Mouse (Mus musculus) forebrain, embryonic 16.5 days (tissue): Measurements from ENCODE around the gene Csdc2. TPM values are rescaled to one million over a fixed set of nuclear protein-coding genes. Genes with fewer than 3 reads are reported as not detected.

Experiments used
- ATAC-seq: fragments of 200-750 bp; cut with Nextera tagmentation; 2 replicates; pipeline ENCODE4 v1.8.0; 2017; ENCODE audit warnings: mild to moderate bottlenecking, moderate library complexity
- H3K27ac ChIP-seq: fragments of 300-500 bp; sonication (generic); 2 replicates; pipeline ENCODE4 v1.5.1; 2014; ENCODE audit warnings: low read length, control low read depth
- H3K27me3 ChIP-seq: fragments of 300-500 bp; sonication (generic); replicated peaks from 2 replicates; pipeline ENCODE4 v1.6.1; 2014; ENCODE audit warnings: low read length; ENCODE audit not compliant: control insufficient read depth, insufficient read depth
- H3K36me3 ChIP-seq: fragments of 300-500 bp; sonication (generic); 2 replicates; pipeline ENCODE4 v1.6.1; 2014; ENCODE audit not compliant: control insufficient read depth, insufficient read depth
- H3K4me1 ChIP-seq: fragments of 300-500 bp; sonication (generic); replicated peaks from 2 replicates; pipeline ENCODE4 v1.6.1; 2014; ENCODE audit warnings: low read length; ENCODE audit not compliant: control insufficient read depth, insufficient read depth
- H3K4me2 ChIP-seq: fragments of 300-500 bp; sonication (generic); 2 replicates; pipeline ENCODE4 v1.6.1; 2014; ENCODE audit warnings: mild to moderate bottlenecking, low read length, control low read depth
- H3K4me3 ChIP-seq: fragments of 300-500 bp; sonication (generic); replicated peaks from 2 replicates; pipeline ENCODE4 v1.5.1; 2014; ENCODE audit warnings: mild to moderate bottlenecking, low read length, control low read depth
- H3K9ac ChIP-seq: fragments of 300-500 bp; sonication (generic); replicated peaks from 2 replicates; pipeline ENCODE4 v1.6.1; 2014; ENCODE audit warnings: low read depth, low read length, control low read depth
- H3K9me3 ChIP-seq: fragments of 300-500 bp; sonication (generic); 2 replicates; pipeline ENCODE4 v1.6.1; 2016; ENCODE audit warnings: low read length; ENCODE audit not compliant: control insufficient read depth
- WGBS: fragments of 180-500 bp; shearing (Covaris S2); extraction: QIAGEN DNeasy Blood & Tissue Kit; methylation state at CpG from one replicate; pipeline ENCODE4 v1.1.7; 2014; 5-methylcytosine and 5-hydroxymethylcytosine counted together
- polyA plus RNA-seq: library from polyadenylated mRNA; unstranded; fragments of >200 nt; fragmentation: Nextera tagmentation; extraction: Ambion mirVana; gene quantifications from 2 replicates; pipeline ENCODE4 v1.2.1, GENCODE M21; 2015

Csdc2 gene
- polyA plus RNA-seq: 133 and 182 TPM in 2 replicates

DNA sequence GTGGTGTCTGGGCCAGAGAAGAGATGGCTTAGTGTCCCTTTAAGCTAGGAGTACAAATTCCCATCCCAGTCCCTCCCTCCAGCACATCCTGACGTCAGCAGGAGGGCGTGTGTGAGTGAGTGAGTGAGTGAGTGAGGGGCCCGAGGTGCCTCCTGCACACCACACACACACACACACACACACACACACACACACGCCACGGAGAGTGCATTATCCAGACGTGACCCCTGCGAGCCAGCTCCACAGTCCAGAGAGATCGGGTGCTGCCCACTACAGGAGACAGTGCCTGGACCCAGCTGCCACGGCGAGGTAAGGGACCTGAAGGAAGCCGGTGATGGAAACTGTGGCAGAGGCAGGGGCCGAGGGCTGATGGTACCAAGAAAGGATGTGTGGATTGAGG lies at the start of gene Csdc2:
TSS of gene Csdc2 (plus strand) at position 81 of the 400 bp plus-strand sequence.
- Histone ChIP-seq H3K27me3 (no peaks in the 10 kb centered on the region), H3K4me3 (peak within 1 kb of the TSS; percentile 74), H3K27ac (peak within 1 kb of the TSS; percentile 80), H3K4me1 (peaks cover 28% of the 10 kb centered on the region), H3K36me3 (no peaks in the 10 kb centered on the region), H3K9ac (peak within 1 kb of the TSS; percentile 82), H3K4me2 (peak within 1 kb of the TSS; percentile 60), H3K9me3 (no peaks in the 10 kb centered on the region)
- ATAC-seq: peak; percentile 80
- WGBS: 2% methylated on average over 12 of the region's 12 CpGs

DNA sequence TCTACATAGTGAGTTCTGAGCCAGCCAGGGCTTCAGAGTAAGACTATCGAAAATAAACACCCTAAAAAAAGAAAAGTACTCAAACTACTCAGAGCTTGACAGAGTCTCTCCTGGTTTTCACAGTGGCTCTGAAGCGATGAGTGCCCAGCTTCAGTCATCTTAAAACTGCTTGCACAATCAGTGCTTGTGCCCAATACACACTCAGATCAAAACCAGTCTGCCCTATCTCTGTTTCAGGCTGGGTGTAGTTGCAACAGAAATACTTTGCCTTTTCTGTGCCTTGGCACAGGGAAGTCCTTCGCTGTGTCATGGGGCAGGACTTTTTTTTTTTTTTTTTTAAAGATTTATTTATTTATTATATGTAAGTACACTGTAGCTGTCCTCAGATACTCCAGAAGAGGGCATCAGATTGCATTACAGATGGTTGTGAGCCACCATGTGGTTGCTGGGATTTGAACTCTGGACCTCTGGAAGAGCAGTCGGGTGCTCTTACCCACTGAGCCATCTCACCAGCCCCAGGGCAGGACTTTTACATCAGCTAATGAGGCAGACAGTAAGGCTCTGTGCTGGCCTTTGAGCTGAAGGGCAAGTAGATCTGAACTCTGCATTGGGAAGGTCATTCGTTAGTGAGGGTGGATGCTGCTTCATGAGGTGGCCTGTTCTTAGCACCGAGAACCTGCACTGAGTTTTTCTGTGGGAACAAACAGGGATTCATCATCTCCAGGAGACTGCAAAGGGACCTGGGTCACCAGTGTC lies 49.6 kb upstream of the Csdc2 start:
- H3K9ac ChIP-seq: no peak overlapping the region
- H3K4me1 ChIP-seq: no peaks in the 10 kb centered on the region
- H3K9me3 ChIP-seq: no peaks in the 10 kb centered on the region
- H3K36me3 ChIP-seq: peaks cover 5% of the 10 kb centered on the region
- ATAC-seq: no peak
- no peak overlapping the region for H3K4me3 ChIP-seq
- no peak overlapping the region for H3K4me2 ChIP-seq
- no peaks in the 10 kb centered on the region for H3K27me3 ChIP-seq
- no peak overlapping the region for H3K27ac ChIP-seq
- WGBS: 94% methylated on average over 6 of the region's 6 CpGs

DNA sequence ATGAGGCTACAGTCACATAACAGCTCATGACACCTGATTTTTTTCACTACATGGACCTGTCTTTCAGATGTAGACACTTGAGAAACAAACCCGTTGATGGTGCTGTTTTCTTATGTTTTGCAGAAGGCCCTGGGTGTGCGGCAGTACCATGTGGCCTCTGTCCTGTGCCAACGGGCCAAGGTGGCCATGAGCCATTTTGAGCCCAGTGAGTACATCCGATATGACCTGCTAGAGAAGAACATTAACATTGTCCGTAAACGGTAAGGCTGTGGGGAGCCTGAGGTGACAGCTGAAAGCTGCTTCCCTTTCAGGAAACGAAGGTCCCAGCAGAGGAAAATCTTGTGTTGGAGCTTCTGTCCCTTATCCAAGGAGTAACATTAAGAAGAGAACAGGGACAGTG lies 47.4 kb upstream of the Csdc2 start:
- Histone ChIP-seq H3K9ac (no peak overlapping the region), H3K4me1 (no peaks in the 10 kb centered on the region), H3K36me3 (peaks cover 13% of the 10 kb centered on the region), H3K4me3 (no peak overlapping the region), H3K9me3 (no peaks in the 10 kb centered on the region), H3K27me3 (no peaks in the 10 kb centered on the region), H3K4me2 (no peak overlapping the region), H3K27ac (no peak overlapping the region)
- WGBS: 95% methylated on average over 7 of the region's 7 CpGs
- ATAC-seq: no peak

DNA sequence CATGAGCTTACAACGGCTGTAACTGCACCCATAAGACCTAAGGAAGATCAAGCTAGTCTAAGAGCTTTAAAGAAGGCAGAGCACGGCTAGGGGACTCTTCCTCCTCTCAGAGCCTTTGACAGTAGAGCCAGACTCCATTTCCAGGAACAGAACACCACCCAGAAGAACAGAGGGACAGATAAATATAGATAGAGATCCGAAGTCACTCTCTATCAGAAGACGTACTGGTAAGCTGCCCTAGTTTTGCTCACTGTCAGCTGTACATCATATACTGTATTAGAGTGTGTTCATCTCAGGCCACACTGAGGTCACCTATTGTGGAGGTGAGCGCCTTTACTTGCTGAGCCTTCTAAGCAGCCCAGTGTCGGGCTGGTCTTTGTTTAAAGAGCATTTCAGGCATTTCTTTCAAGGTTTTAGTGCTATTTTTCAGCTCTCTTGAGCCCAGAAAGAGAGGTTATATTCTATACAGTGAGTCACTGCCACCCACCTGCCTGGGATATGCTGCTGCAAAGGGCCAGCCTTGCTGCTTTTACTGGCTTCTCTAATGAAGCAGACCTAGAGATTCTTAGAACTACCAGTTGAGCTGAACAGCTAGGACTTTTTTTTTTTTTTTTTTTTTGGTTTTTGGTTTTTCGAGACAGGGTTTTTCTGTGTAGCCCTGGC lies 45.3 kb upstream of the Csdc2 start:
- no peak overlapping the region for H3K9ac ChIP-seq
- H3K4me3 ChIP-seq: no peak overlapping the region
- H3K27ac ChIP-seq: no peak overlapping the region
- no peaks in the 10 kb centered on the region for H3K9me3 ChIP-seq
- H3K36me3 ChIP-seq: peaks cover 13% of the 10 kb centered on the region
- H3K27me3 ChIP-seq: no peaks in the 10 kb centered on the region
- WGBS: 97% methylated on average over 7 of the region's 7 CpGs
- no peak for ATAC-seq
- no peaks in the 10 kb centered on the region for H3K4me1 ChIP-seq
- H3K4me2 ChIP-seq: no peak overlapping the region

- no peak overlapping the region for H3K4me3 ChIP-seq
- H3K4me1 ChIP-seq: no peaks in the 10 kb centered on the region
- no peak overlapping the region for H3K4me2 ChIP-seq
- H3K9me3 ChIP-seq: no peaks in the 10 kb centered on the region
- no peak for ATAC-seq
- H3K27ac ChIP-seq: no peak overlapping the region
- no peaks in the 10 kb centered on the region for H3K27me3 ChIP-seq
- H3K9ac ChIP-seq: no peak overlapping the region
- 94% methylated on average over 8 of the region's 8 CpGs for WGBS
- H3K36me3 ChIP-seq: peaks cover 13% of the 10 kb centered on the region
Observed at GRCm38 (mm10) chr15:81891822-81892580, 44.6 kb upstream of the Csdc2 start.

- WGBS: 100% methylated on average over 1 of the region's 1 CpGs
- Histone ChIP-seq H3K27ac (no peak overlapping the region), H3K27me3 (no peaks in the 10 kb centered on the region), H3K36me3 (peaks cover 13% of the 10 kb centered on the region), H3K9ac (no peak overlapping the region), H3K9me3 (no peaks in the 10 kb centered on the region), H3K4me1 (no peaks in the 10 kb centered on the region), H3K4me2 (no peak overlapping the region), H3K4me3 (no peak overlapping the region)
- no peak for ATAC-seq
Observed at GRCm38 (mm10) chr15:81894002-81894401, 42.6 kb upstream of the Csdc2 start.

- H3K4me3 ChIP-seq: no peak overlapping the region
- H3K36me3 ChIP-seq: peaks cover 20% of the 10 kb centered on the region
- ATAC-seq: no peak
- no peaks in the 10 kb centered on the region for H3K9me3 ChIP-seq
- H3K27me3 ChIP-seq: no peaks in the 10 kb centered on the region
- 89% methylated on average over 2 of the region's 2 CpGs for WGBS
- H3K27ac ChIP-seq: no peak overlapping the region
- no peak overlapping the region for H3K9ac ChIP-seq
- H3K4me2 ChIP-seq: no peak overlapping the region
- no peaks in the 10 kb centered on the region for H3K4me1 ChIP-seq
Observed at GRCm38 (mm10) chr15:81896407-81896806, 40.2 kb upstream of the Csdc2 start.

GRCm38 (mm10) chr15:81897607-81898285 lies 38.8 kb upstream of the Csdc2 start:
- Histone ChIP-seq H3K4me3 (no peak overlapping the region), H3K9ac (no peak overlapping the region), H3K4me1 (no peaks in the 10 kb centered on the region), H3K27ac (no peak overlapping the region), H3K36me3 (peaks cover 12% of the 10 kb centered on the region), H3K9me3 (no peaks in the 10 kb centered on the region), H3K4me2 (no peak overlapping the region), H3K27me3 (no peaks in the 10 kb centered on the region)
- WGBS: 95% methylated on average over 5 of the region's 5 CpGs
- no peak for ATAC-seq

GRCm38 (mm10) chr15:81898751-81899150 lies 37.8 kb upstream of the Csdc2 start:
- ATAC-seq: no peak
- no peak overlapping the region for H3K9ac ChIP-seq
- no peaks in the 10 kb centered on the region for H3K4me1 ChIP-seq
- H3K27ac ChIP-seq: no peak overlapping the region
- H3K9me3 ChIP-seq: no peaks in the 10 kb centered on the region
- H3K4me2 ChIP-seq: no peak overlapping the region
- H3K36me3 ChIP-seq: peaks cover 14% of the 10 kb centered on the region
- WGBS: 84% methylated on average over 2 of the region's 2 CpGs
- no peak overlapping the region for H3K4me3 ChIP-seq
- no peaks in the 10 kb centered on the region for H3K27me3 ChIP-seq
